Mouse (Mus musculus) ES-Bruce4 (cell line): ENCODE measurements around the gene Ntrk3.

Experiments used
- CTCF ChIP-seq: IDR thresholded peaks from one replicate; pipeline ENCODE4 v1.8.1; 2011; ENCODE audit warnings: low read depth, low read length
- EP300 ChIP-seq: IDR thresholded peaks from 2 replicates; pipeline ENCODE4 v1.6.1; 2011; ENCODE audit warnings: low read depth, low read length; ENCODE audit not compliant: insufficient read depth
- POLR2A ChIP-seq: IDR thresholded peaks from one replicate; pipeline ENCODE4 v1.8.1; 2011; ENCODE audit warnings: low read length; ENCODE audit not compliant: insufficient read depth

DNA sequence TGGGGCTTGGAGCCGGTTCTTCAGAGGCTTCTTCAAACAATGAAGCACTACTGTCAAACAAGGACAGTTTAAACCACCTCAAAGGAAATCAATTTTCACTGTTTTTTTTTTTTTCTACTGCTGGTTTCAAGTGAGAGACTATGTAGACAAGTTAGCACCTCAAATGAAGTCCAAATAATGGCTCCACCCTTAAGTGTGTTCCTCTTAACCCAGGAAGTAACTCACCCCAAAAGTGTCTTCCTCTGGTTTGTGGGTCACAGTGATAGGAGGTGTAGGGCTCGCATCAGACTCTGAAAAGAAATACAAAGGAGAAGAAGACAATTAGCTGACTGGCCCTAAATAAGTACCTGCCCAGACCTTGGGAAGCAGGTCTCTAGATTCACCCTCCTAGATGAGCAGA, 286.1 kb downstream of the Ntrk3 start:
- no peak for TF ChIP-seq CTCF
- TF ChIP-seq POLR2A, result no peak
- TF ChIP-seq EP300, result no peak
